Mouse (Mus musculus) liver, embryonic 14.5 days (tissue): ENCODE measurements at regions not wholly inside any gene's neighbourhood (a gene's known extent, or its start where the extent isn't known, plus 50 kb on each side); places are given as distances from the start of the nearest gene placed in this dataset.

ENCODE experiments used
- CTCF ChIP-seq: IDR thresholded peaks from 2 replicates; pipeline ENCODE4 v1.5.1; 2016; ENCODE audit warnings: antibody characterized with exemption, low read depth, control low read depth
- EP300 ChIP-seq: IDR thresholded peaks from 2 replicates; pipeline ENCODE4 v1.6.1; 2016; ENCODE audit warnings: antibody characterized with exemption, low read depth

DNA sequence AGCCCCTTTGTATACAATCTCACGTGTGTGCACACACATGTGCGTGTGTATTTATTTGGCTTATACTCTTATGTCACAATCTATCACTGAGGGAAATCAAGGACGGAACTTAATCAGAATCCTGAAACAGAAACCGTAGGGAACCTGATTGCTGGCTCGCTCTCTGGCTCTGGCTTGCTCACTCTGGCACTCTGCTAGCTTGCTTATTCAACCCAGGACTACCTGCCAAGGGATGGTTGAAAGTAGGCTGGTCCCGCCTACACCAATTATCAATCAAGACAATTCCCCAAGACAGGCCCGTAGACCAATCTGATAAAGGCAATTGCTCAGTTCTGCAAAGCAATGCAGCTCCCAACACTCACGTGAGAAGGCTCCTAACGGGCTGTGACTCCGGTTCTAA, 224.0 kb downstream of the Sipa1l2 start:
- no peak for TF ChIP-seq CTCF
- no peak for TF ChIP-seq EP300
